Mouse (Mus musculus) hindbrain, embryonic 16.5 days (tissue): ENCODE measurements at regions not wholly inside any gene's neighbourhood (a gene's known extent, or its start where the extent isn't known, plus 50 kb on each side); places are given as distances from the start of the nearest gene placed in this dataset.

ENCODE experiments used
- ATAC-seq: fragments of 200-750 bp; cut with Nextera tagmentation; 2 replicates; pipeline ENCODE4 v1.8.0; 2017; ENCODE audit warnings: moderate TSS enrichment, moderate library complexity
- H3K27ac ChIP-seq: fragments of 300-500 bp; sonication (generic); 2 replicates; pipeline ENCODE4 v1.5.1; 2014; ENCODE audit warnings: low read depth, mild to moderate bottlenecking, control low read depth, low read length, moderate library complexity
- H3K27me3 ChIP-seq: fragments of 300-500 bp; sonication (generic); replicated peaks from 2 replicates; pipeline ENCODE4 v1.6.1; 2014; ENCODE audit warnings: low read length; ENCODE audit not compliant: control insufficient read depth, insufficient read depth
- H3K36me3 ChIP-seq: fragments of 300-500 bp; sonication (generic); 2 replicates; pipeline ENCODE4 v1.6.1; 2014; ENCODE audit warnings: mild to moderate bottlenecking, low read length, moderate library complexity, mixed read lengths; ENCODE audit not compliant: control insufficient read depth, insufficient read depth
- H3K4me1 ChIP-seq: fragments of 300-500 bp; sonication (generic); 2 replicates; pipeline ENCODE4 v1.6.1; 2014; ENCODE audit warnings: low read depth, low read length; ENCODE audit not compliant: control insufficient read depth, insufficient read depth
- H3K4me2 ChIP-seq: fragments of 300-500 bp; sonication (generic); 2 replicates; pipeline ENCODE4 v1.6.1; 2014; ENCODE audit warnings: mild to moderate bottlenecking, low read length, control low read depth, moderate library complexity
- H3K4me3 ChIP-seq: fragments of 300-500 bp; sonication (generic); 2 replicates; pipeline ENCODE4 v1.5.1; 2014; ENCODE audit warnings: mild to moderate bottlenecking, low read length, control low read depth, moderate library complexity
- H3K9ac ChIP-seq: fragments of 300-500 bp; sonication (generic); 2 replicates; pipeline ENCODE4 v1.6.1; 2014; ENCODE audit warnings: low read depth, mild to moderate bottlenecking, control low read depth, low read length, moderate library complexity
- H3K9me3 ChIP-seq: fragments of 300-500 bp; sonication (generic); 2 replicates; pipeline ENCODE4 v1.6.1; 2014; ENCODE audit warnings: mild to moderate bottlenecking, low read length, moderate library complexity; ENCODE audit not compliant: control insufficient read depth
- WGBS: fragments of 180-500 bp; shearing (Covaris S2); extraction: QIAGEN DNeasy Blood & Tissue Kit; methylation state at CpG from one replicate; pipeline ENCODE4 v1.1.7; 2014; 5-methylcytosine and 5-hydroxymethylcytosine counted together

DNA sequence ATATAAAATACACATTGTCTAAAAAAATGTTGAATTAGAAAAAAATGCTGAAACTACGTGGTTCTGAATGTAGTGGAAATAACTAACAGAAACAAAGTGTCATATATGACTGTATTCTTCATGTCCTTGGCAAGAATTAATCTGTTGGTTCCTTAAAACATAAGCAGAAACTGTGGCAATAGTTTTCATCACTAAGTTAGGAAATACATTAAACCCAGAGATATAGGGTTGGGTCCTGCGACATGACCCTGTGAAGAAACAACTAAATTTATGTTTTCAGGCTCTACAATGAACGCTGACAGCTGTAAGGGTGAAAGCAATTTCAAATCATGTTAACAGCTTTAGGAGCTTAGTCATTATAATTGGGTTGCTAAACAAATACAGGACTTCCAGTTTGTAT lies 351.2 kb upstream of the Mgat4c start:
- H3K9me3 ChIP-seq, result no peaks in the 10 kb centered on the region
- H3K9ac ChIP-seq, result no peak overlapping the region
- no peak overlapping the region for H3K4me3 ChIP-seq
- H3K36me3 ChIP-seq, result no peaks in the 10 kb centered on the region
- no peaks in the 10 kb centered on the region for H3K27me3 ChIP-seq
- H3K4me1 ChIP-seq, result no peaks in the 10 kb centered on the region
- no peak overlapping the region for H3K4me2 ChIP-seq
- H3K27ac ChIP-seq, result no peak overlapping the region
- ATAC-seq, result no peak
- 79% methylated on average over 3 of the region's 3 CpGs for WGBS

DNA sequence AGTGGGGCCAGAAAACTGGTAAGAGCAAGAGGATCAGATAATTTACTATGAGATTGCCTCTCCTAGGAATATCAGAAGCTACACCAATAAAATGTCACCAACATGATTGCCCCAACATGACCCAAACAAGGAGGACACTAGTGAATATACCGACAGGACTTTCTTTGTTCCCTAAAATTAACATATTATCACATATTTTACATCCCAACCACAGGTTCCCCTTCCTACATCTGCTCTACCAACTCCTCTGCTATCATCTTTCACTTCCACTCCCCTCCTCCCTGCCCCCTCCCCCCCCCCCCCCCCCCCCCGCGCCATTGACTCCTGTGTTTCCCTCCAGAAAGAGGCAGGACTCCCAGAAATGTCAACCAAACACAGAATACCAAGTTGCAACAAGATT lies 346.2 kb upstream of the Mgat4c start:
- Histone ChIP-seq H3K4me2 (no peak overlapping the region), H3K27ac (no peak overlapping the region), H3K27me3 (no peaks in the 10 kb centered on the region), H3K9ac (no peak overlapping the region), H3K4me1 (no peaks in the 10 kb centered on the region), H3K9me3 (no peaks in the 10 kb centered on the region), H3K4me3 (no peak overlapping the region), H3K36me3 (no peaks in the 10 kb centered on the region)
- WGBS, result 84% methylated on average over 1 of the region's 3 CpGs
- no peak for ATAC-seq

DNA sequence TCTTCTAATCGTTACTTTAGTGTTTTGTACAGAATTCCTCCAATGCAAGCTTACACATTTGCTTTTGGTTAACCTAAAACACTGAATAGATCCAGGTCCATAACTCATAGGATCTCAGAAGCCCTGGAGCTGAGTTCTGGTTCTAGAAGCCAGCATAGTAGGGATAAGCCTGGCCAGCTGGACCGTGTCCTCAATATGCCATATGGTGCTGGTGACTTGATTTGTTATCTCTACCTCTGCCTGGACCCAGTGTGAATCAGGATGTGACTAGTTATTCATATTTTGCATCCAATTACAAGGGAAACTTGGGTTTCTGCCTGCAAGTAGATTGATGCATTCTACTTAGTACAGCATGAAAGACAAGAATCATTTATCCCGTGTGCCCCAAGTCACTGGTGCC lies 341.7 kb upstream of the Mgat4c start:
- Histone ChIP-seq H3K4me1 (no peaks in the 10 kb centered on the region), H3K9me3 (no peaks in the 10 kb centered on the region), H3K4me2 (no peak overlapping the region), H3K27ac (no peak overlapping the region), H3K36me3 (no peaks in the 10 kb centered on the region), H3K9ac (no peak overlapping the region), H3K4me3 (no peak overlapping the region), H3K27me3 (no peaks in the 10 kb centered on the region)
- peak; percentile 69; the same call in 1 of the 2 replicates for ATAC-seq
- 67% methylated on average over 3 of the region's 3 CpGs for WGBS

DNA sequence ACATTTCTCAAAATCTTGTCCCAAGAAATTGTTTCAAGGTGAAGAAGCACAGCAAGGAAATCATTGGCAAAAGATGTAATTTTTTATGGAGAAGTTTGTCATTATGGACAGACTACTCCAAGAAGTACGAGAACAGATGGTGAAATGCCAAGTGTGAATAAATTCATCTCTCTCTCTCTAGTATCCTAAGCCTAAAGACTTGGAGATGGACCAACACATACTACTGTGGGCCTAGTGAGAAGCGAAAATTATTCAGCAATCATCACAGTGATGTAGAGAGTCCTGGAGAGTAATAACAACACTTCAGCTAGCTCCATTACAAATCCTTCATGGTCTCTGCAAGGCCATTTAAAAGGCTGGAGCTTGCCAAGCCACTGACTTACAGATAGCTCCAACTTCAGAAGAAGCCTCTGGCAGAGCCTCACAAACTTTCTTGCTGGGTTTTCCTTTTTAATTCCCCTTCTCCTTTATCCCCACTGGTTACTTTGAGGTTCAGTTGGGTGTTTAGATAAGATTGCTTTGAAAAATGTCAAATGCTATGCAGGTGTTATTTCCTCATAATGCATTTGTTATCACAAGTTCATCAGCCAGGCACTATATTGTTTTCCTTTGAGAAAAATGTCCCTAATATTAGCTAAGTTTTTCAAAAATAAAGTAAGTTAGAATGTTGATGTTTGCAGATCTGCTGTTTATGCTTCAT lies 330.9 kb upstream of the Mgat4c start:
- Histone ChIP-seq H3K4me1 (no peaks in the 10 kb centered on the region), H3K36me3 (no peaks in the 10 kb centered on the region), H3K9ac (no peak overlapping the region), H3K4me3 (no peak overlapping the region), H3K4me2 (no peak overlapping the region), H3K27ac (no peak overlapping the region), H3K9me3 (no peaks in the 10 kb centered on the region), H3K27me3 (no peaks in the 10 kb centered on the region)
- WGBS, result 59% methylated on average over 2 of the region's 2 CpGs
- ATAC-seq, result peak; percentile 58

DNA sequence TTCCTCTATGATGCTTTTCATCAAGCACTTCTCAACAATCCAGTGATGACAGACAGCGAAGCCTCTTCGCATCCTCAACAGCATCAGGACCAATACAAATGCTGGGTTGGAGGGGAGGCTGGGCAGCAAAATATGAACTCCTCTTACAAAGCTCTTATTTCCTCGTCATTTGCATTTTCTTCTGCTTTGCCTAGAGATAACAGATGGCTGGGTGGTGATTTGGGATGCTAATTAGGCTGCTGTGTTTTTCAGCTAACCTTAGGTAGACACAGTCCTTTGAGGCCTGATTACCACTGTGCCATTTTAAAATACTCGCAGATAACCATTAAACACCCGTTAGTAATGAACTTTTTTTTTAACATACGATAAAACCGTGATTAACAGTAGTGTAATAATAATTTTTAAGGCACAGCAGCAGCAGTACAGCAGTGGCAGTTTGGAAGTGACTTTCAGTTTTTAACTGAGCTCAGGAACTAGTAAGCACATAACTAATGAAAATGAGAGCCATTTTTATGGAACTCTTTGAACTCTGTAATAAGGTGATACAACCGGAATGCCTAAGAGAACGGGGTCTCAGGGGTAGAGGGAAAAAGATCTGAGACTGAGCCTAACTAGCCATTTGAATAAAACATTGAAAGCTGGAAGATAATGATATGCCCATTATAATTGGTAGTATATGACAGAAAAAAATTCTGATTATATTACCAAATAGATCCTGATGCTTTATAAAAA lies 307.3 kb upstream of the Mgat4c start:
- H3K4me2 ChIP-seq, result no peak overlapping the region
- H3K9ac ChIP-seq, result no peak overlapping the region
- no peaks in the 10 kb centered on the region for H3K36me3 ChIP-seq
- WGBS, result 43% methylated on average over 9 of the region's 9 CpGs
- H3K4me1 ChIP-seq, result no peaks in the 10 kb centered on the region
- ATAC-seq, result peak; percentile 90
- H3K27me3 ChIP-seq, result no peaks in the 10 kb centered on the region
- H3K9me3 ChIP-seq, result no peaks in the 10 kb centered on the region
- peak overlapping the region; percentile 68; the same call in 1 of the 2 replicates for H3K27ac ChIP-seq
- H3K4me3 ChIP-seq, result no peak overlapping the region

DNA sequence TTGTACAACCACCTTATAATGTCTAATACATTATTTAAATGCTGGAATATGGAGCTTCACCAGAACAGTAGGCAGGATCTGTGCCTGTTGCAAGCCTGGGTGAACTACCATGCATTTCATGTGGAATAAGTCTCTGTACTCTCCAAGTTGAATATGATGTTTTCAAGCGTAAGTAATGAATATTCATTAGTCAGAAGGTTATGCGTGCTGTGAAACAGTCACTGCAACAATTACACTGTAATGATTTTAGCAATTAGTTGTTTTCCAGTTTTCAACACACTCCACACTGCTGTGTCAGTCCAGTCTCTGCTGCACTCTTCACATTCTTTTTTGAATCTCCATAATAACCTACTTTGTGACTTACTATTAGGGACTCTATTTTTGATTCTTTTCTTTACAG lies 287.9 kb upstream of the Mgat4c start:
- Histone ChIP-seq H3K27ac (no peak overlapping the region), H3K4me3 (no peak overlapping the region), H3K36me3 (no peaks in the 10 kb centered on the region), H3K27me3 (no peaks in the 10 kb centered on the region), H3K9me3 (no peaks in the 10 kb centered on the region), H3K9ac (no peak overlapping the region), H3K4me2 (no peak overlapping the region), H3K4me1 (no peaks in the 10 kb centered on the region)
- ATAC-seq, result no peak
- WGBS, result 37% methylated on average over 2 of the region's 2 CpGs

DNA sequence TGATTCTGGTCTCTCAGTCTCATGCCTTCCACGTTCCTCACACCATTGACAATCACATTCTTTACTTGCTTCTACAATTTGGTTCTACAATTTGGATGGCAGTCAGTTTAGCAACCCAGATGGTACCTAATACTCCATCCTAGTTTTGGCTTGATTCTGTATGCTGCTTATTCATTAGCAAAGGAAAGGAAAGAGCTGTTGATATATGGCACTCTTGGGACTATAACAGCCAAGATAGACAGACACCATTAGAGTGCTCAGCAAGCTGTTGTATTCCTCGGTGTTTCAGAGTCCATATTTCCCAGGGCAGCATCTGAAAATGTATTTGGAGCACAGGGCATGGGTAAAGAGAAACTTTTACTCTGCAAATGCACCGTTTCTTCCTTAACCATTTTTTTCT lies 282.1 kb upstream of the Mgat4c start:
- no peak overlapping the region for H3K27ac ChIP-seq
- no peaks in the 10 kb centered on the region for H3K4me1 ChIP-seq
- H3K9ac ChIP-seq, result no peak overlapping the region
- no peaks in the 10 kb centered on the region for H3K27me3 ChIP-seq
- H3K9me3 ChIP-seq, result no peaks in the 10 kb centered on the region
- 59% methylated on average over 3 of the region's 3 CpGs for WGBS
- H3K4me2 ChIP-seq, result no peak overlapping the region
- no peak for ATAC-seq
- no peak overlapping the region for H3K4me3 ChIP-seq
- H3K36me3 ChIP-seq, result no peaks in the 10 kb centered on the region

DNA sequence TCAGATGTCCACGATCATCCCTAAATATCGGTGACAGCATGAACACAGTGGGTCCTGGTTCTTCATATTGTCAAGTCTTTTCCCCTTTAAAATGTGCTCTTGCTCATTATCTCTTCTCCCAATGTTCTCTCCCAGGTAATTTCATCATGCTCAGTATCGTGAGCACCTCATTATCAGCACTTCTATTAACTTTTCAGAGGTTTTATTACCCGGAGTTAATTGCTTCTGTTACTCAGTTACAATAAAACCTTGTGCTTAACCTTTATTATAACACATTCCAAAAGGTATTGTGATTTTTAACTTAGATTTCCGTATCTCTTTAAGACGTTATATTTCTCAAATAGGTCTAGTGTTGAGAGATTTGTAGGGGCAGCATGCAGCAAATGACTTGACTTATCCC lies 266.0 kb upstream of the Mgat4c start:
- Histone ChIP-seq H3K4me3 (no peak overlapping the region), H3K27me3 (no peaks in the 10 kb centered on the region), H3K4me1 (no peaks in the 10 kb centered on the region), H3K36me3 (no peaks in the 10 kb centered on the region), H3K4me2 (no peak overlapping the region), H3K27ac (no peak overlapping the region), H3K9me3 (no peaks in the 10 kb centered on the region), H3K9ac (no peak overlapping the region)
- WGBS, result 82% methylated on average over 6 of the region's 6 CpGs
- no peak for ATAC-seq

DNA sequence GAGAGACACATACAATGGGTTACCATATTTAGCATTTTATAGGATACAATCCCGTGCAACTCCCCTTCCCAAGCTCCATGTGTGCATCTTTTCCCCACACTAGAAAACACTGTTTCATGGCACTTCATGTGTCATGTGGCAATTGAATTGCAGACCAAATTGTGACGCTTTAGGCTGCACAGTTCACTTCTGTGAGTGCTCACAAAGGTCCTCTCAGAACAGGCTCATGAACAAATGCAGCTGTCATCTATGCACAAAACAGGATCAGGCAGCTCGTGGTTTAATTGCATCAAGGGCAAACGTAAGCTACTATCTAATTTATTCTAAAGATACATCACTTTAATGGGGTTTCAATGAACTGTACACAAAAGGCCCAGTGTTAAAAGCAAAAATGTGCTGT lies 258.7 kb upstream of the Mgat4c start:
- Histone ChIP-seq H3K4me2 (no peak overlapping the region), H3K9me3 (no peaks in the 10 kb centered on the region), H3K27me3 (no peaks in the 10 kb centered on the region), H3K27ac (no peak overlapping the region), H3K36me3 (no peaks in the 10 kb centered on the region), H3K9ac (no peak overlapping the region), H3K4me1 (no peaks in the 10 kb centered on the region), H3K4me3 (no peak overlapping the region)
- WGBS, result 42% methylated on average over 4 of the region's 4 CpGs
- ATAC-seq, result peak; percentile 45
